Mouse (Mus musculus): ENCODE data around the gene Pde1c.

DNA sequence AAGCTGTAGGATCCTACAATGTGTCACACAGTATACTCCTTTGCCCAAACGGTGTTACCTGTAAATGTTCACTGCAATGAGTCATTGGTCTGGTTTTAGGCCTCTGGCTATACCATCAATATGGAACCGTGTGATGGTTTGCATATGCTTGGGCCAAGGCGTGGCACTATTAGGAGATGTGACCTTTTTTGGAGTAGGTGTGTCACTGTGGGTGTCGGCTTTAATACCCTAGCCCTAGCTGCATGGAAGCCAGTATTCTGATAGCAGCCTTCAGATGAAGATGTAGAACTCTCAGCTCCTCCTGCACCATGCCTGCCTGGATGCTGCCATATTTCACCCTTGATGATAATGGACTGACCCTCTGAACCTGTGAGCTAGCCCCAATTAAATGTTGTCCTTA lies 304.4 kb downstream of the Pde1c start:
- TF ChIP-seq CTCF (IDR thresholded peaks at IDR 0.05; ENCODE audit: low read depth) = no peak
- TF ChIP-seq EP300 (IDR thresholded peaks at IDR 0.05; ENCODE audit: low read depth) = no peak
